In the genomic region with DNA sequence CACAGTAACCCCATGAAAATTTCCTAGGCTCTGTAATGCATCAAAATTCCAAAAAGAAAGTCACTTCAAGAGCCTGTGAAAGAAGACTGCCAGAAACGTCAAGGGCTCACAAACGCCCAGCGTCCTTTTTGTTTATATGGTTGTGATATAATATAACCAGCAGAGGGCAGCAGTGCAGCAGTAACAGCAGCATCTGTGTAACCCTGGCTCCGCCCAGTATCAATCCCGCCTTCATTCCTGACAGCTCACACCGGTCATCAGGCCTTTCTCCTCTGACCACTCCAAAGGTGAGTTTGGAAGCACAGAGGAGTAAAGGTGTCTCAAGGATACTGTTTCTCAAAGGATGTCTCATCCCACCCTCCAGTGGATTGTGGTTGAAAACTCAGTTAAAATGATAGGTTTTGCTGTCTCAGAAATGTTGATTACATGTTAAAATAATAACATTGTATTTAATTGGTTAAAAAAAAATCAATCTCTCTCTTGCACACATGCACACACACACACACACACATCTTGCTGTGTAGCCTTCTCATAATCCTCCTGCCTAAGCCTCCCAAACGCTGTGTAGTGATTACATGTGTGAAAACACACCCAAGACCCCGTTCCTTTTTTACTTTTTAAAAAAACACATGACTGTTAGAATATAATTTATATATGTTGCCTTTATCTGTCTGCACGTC, we compare ENCODE assay signal across 8 mouse cellular contexts. TPM values are rescaled to one million over a fixed set of nuclear protein-coding genes. Genes with fewer than 3 reads are reported as not detected.
DNase-seq lines count a peak whose midpoint lies in the region; ATAC-seq and TF ChIP-seq lines count a peak whose summit lies in the region.

No protein-coding gene starts in this region.

- in situ Hi-C loops in Patski (cut with MboI; ENCODE audit: low pct_unique_long_range_greater_than_20kb) = loop anchor here (10.0 kb wide), 1 partner anchor 130 kb away; no protein-coding TSS in a partner anchor

- peaks cover 21% of the 10 kb centered on the region for H3K27me3 ChIP-seq in Patski
- no peaks in the 10 kb centered on the region for H3K27me3 ChIP-seq in forebrain, embryonic 16.5 days (replicated peaks; ENCODE audit: control insufficient read depth, insufficient read depth, low read length)
- no peaks in the 10 kb centered on the region for H3K27me3 ChIP-seq in hindbrain, embryonic 11.5 days (ENCODE audit: control insufficient read depth, insufficient read depth, low read length)

- POLR2A ChIA-PET in Patski (lab: Charles Lee) = no interaction called here

- peaks cover 7% of the 10 kb centered on the region for H3K4me1 ChIP-seq in forebrain, embryonic 16.5 days (replicated peaks; ENCODE audit: control insufficient read depth, insufficient read depth, low read length)
- H3K4me1 ChIP-seq in hindbrain, embryonic 11.5 days (replicated peaks; ENCODE audit: control insufficient read depth, insufficient read depth, low read length) = no peaks in the 10 kb centered on the region; the same call in 1 of the 2 replicates

- H3K4me2 ChIP-seq in forebrain, embryonic 16.5 days (ENCODE audit: low read length) = peak overlapping the region; percentile 31; the same call in 1 of the 2 replicates
- H3K4me2 ChIP-seq in hindbrain, embryonic 11.5 days (replicated peaks; ENCODE audit: low read depth, low read length) = no peak overlapping the region

- peak; percentile 60 for ATAC-seq in Patski
- peak; percentile 79 for ATAC-seq in forebrain, embryonic 16.5 days
- peak; percentile 76 for ATAC-seq in hindbrain, embryonic 11.5 days (ENCODE audit: low FRiP score)

- H3K9ac ChIP-seq in forebrain, embryonic 16.5 days (replicated peaks; ENCODE audit: low read depth, low read length) = no peak overlapping the region
- no peak overlapping the region for H3K9ac ChIP-seq in hindbrain, embryonic 11.5 days (ENCODE audit: low read depth, low read length)

- DNase-seq in Patski (ENCODE audit: low read depth, low spot score) = no peak
- DNase-seq in cerebellum, adult 11-12 months = peak; percentile 41
- peak; percentile 85 for DNase-seq in hindbrain, embryonic 11.5 days (ENCODE audit: low spot score)
- peak; percentile 38 to 67 for DNase-seq in layer of hippocampus, adult 8-10 months (ENCODE audit: low spot score in 2 of 2)
- DNase-seq in lung, postnatal 14 days = peak; percentile 71
- DNase-seq in retina, adult 2 months (ENCODE audit: low read depth, low spot score) = peak; percentile 60
- DNase-seq in urinary bladder, postnatal 14 days (ENCODE audit: low spot score) = peak; percentile 72

- WGBS in forebrain, embryonic 16.5 days = 33% methylated on average over 9 of the region's 9 CpGs
- WGBS in hindbrain, embryonic 11.5 days = 38% methylated on average over 9 of the region's 9 CpGs

- H3K27ac ChIP-seq in forebrain, embryonic 16.5 days (ENCODE audit: low read length) = no peak overlapping the region
- no peak overlapping the region for H3K27ac ChIP-seq in hindbrain, embryonic 11.5 days (ENCODE audit: low read depth, low read length)

- CTCF ChIA-PET in Patski (lab: Charles Lee) = interaction anchor here (0.9 to 1.3 kb wide), 3 partner anchors 9 to 122 kb away, joined by 3 read pairs; no protein-coding TSS in a partner anchor

- H3K36me3 ChIP-seq in forebrain, embryonic 16.5 days (ENCODE audit: control insufficient read depth, insufficient read depth) = no peaks in the 10 kb centered on the region
- H3K36me3 ChIP-seq in hindbrain, embryonic 11.5 days (ENCODE audit: control insufficient read depth, insufficient read depth, low read length) = no peaks in the 10 kb centered on the region

- peak; percentile 82 for TF ChIP-seq CTCF in Patski (IDR thresholded peaks at IDR 0.05)

- H3K9me3 ChIP-seq in forebrain, embryonic 16.5 days (ENCODE audit: control insufficient read depth, low read length) = no peaks in the 10 kb centered on the region
- no peaks in the 10 kb centered on the region for H3K9me3 ChIP-seq in hindbrain, embryonic 11.5 days (ENCODE audit: control insufficient read depth, low read length)

- H3K4me3 ChIP-seq in forebrain, embryonic 16.5 days (replicated peaks; ENCODE audit: low read length) = no peak overlapping the region
- no peak overlapping the region for H3K4me3 ChIP-seq in hindbrain, embryonic 11.5 days (ENCODE audit: low read depth, low read length)

RNA-seq across cellular contexts. Expression of a gene that starts 15.9 kb away (rescaled TPM):
- polyA plus RNA-seq in Patski (2021) = not detected
- 0.11 TPM in 1 of 2 replicates, not detected in the other for polyA plus RNA-seq in forebrain, embryonic 16.5 days (2015; fragmentation: Nextera tagmentation; extraction: Ambion mirVana)
- polyA plus RNA-seq in hindbrain, embryonic 11.5 days (2014; fragmentation: Nextera tagmentation; extraction: Ambion mirVana) = 0.09 TPM in 1 of 2 replicates, not detected in the other
- under 1 TPM; 0.25 to 0.41 (median 0.27) TPM for total RNA-seq in layer of hippocampus, adult 8-10 months (2022)

RNA-seq across cellular contexts. Expression of a gene that starts 23.5 kb away (rescaled TPM):
- polyA plus RNA-seq in Patski (2021) = 145 TPM
- 121 and 136 TPM in 2 replicates for polyA plus RNA-seq in forebrain, embryonic 16.5 days (2015; fragmentation: Nextera tagmentation; extraction: Ambion mirVana)
- polyA plus RNA-seq in hindbrain, embryonic 11.5 days (2014; fragmentation: Nextera tagmentation; extraction: Ambion mirVana) = 165 and 170 TPM in 2 replicates
- total RNA-seq in layer of hippocampus, adult 8-10 months (2022) = 100 to 1,000 TPM in 3 of 4 experiments, 10 to 100 TPM in 1; 95.7 to 114 (median 110) TPM
